Mouse (Mus musculus) T-helper 2 cell (primary cell): Measurements from ENCODE around the gene Flrt3.

Experiments
- in situ Hi-C: fragments of 300-600 bp; cut with MboI, MseI; formaldehyde crosslinking; loops from one replicate; pipeline ENCODE4 v1.15.1; 2025; ENCODE audit warnings: high pct_unique_total_duplicates

The Flrt3 gene

GRCm38 (mm10) chr2:140670963-140671702 is at the start of gene Flrt3:
TSS of gene Flrt3 (minus strand) at chr2:140671469.
- in situ Hi-C loops = no loop called here

- in situ Hi-C loops = no loop called here
Observed at GRCm38 (mm10) chr2:140717407-140717806, 46.1 kb upstream of the Flrt3 start.

- in situ Hi-C loops = no loop called here
Observed at GRCm38 (mm10) chr2:140715822-140716221, 44.6 kb upstream of the Flrt3 start.

- in situ Hi-C loops = no loop called here
Observed at GRCm38 (mm10) chr2:140707550-140707949, 36.3 kb upstream of the Flrt3 start.

- in situ Hi-C loops = no loop called here
Observed at GRCm38 (mm10) chr2:140705278-140705677, 34.0 kb upstream of the Flrt3 start.

GRCm38 (mm10) chr2:140704146-140704545 is 32.9 kb upstream of the Flrt3 start:
- in situ Hi-C loops = no loop called here

GRCm38 (mm10) chr2:140703377-140703776 is 32.1 kb upstream of the Flrt3 start:
- in situ Hi-C loops = no loop called here

- in situ Hi-C loops = no loop called here
Observed at GRCm38 (mm10) chr2:140698585-140698984, 27.3 kb upstream of the Flrt3 start.

- in situ Hi-C loops = no loop called here
Observed at GRCm38 (mm10) chr2:140693845-140694244, 22.6 kb upstream of the Flrt3 start.

GRCm38 (mm10) chr2:140692461-140692860 is 21.2 kb upstream of the Flrt3 start:
- in situ Hi-C loops = no loop called here

GRCm38 (mm10) chr2:140691403-140691802 is 20.1 kb upstream of the Flrt3 start:
- in situ Hi-C loops = no loop called here

- in situ Hi-C loops = no loop called here
Observed at GRCm38 (mm10) chr2:140690906-140691305, 19.6 kb upstream of the Flrt3 start.

GRCm38 (mm10) chr2:140676728-140677127 is 5.5 kb upstream of the Flrt3 start:
- in situ Hi-C loops = no loop called here

GRCm38 (mm10) chr2:140673466-140673865 is 2.2 kb upstream of the Flrt3 start:
- in situ Hi-C loops = no loop called here

GRCm38 (mm10) chr2:140670457-140670856 is 812 bp downstream of the Flrt3 start:
- in situ Hi-C loops = no loop called here

- in situ Hi-C loops = no loop called here
Observed at GRCm38 (mm10) chr2:140669786-140670185, 1.5 kb downstream of the Flrt3 start.

- in situ Hi-C loops = no loop called here
Observed at GRCm38 (mm10) chr2:140669081-140669480, 2.2 kb downstream of the Flrt3 start.

- in situ Hi-C loops = no loop called here
Observed at GRCm38 (mm10) chr2:140668311-140668710, 3.0 kb downstream of the Flrt3 start.

- in situ Hi-C loops = no loop called here
Observed at GRCm38 (mm10) chr2:140667261-140668047, 3.8 kb downstream of the Flrt3 start.

GRCm38 (mm10) chr2:140666846-140667245 is 4.4 kb downstream of the Flrt3 start:
- in situ Hi-C loops = no loop called here

- in situ Hi-C loops = no loop called here
Observed at GRCm38 (mm10) chr2:140664381-140664780, 6.9 kb downstream of the Flrt3 start.

GRCm38 (mm10) chr2:140662673-140663072 is 8.6 kb downstream of the Flrt3 start:
- in situ Hi-C loops = no loop called here

GRCm38 (mm10) chr2:140653978-140654377 is 17.3 kb downstream of the Flrt3 start:
- in situ Hi-C loops = no loop called here
